In the genomic region with DNA sequence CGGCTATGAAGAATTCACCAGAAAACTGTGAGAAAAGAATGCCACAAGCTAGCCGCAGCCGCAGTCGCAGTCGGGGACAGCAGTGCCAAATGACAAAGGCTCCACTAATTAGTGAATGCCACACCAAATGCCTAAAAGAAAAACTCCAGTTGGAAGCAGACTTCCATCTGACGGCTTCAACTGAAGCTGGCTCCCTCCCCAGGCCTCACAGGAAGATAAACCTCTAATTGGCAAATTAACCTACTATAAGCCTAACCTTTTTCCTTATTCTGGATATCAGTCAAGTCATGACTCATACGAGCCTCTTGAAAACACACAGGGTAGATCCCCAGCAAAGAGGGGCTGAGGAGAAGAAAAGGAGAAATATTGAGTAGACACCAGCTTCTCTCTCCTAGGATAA, we compare ENCODE assay signal across 10 mouse cellular contexts. TPM values are rescaled to one million over a fixed set of nuclear protein-coding genes. Genes with fewer than 3 reads are reported as not detected.
DNase-seq lines count a peak whose midpoint lies in the region; ATAC-seq and TF ChIP-seq lines count a peak whose summit lies in the region.
"Had no signal": no experiment of that assay in that cellular context is flagged by ENCODE, and none has a peak within 500 bp of the region (broad histone marks: within the 10 kb centered on the region; RNA-seq: fewer than 3 reads in every experiment).

No protein-coding gene starts in this region.

- no peak for ATAC-seq in intestine, embryonic 14.5 days (replicated peaks; ENCODE audit: low FRiP score, low TSS enrichment, low read depth)
- no peak for ATAC-seq in intestine, postnatal 0 days
- no peak for ATAC-seq in embryonic facial prominence, embryonic 15.5 days (ENCODE audit: insufficient number of reproducible peaks, low FRiP score, low TSS enrichment, low read depth)
- ATAC-seq: liver, postnatal 0 days had no signal

- WGBS in intestine, embryonic 14.5 days, result 74% methylated on average over 7 of the region's 7 CpGs
- 61% methylated on average over 7 of the region's 7 CpGs for WGBS in intestine, postnatal 0 days
- WGBS in embryonic facial prominence, embryonic 15.5 days, result 52% methylated on average over 7 of the region's 7 CpGs

- no peak overlapping the region for H3K4me2 ChIP-seq in intestine, embryonic 14.5 days (ENCODE audit: low read length)
- no peak overlapping the region for H3K4me2 ChIP-seq in intestine, postnatal 0 days (replicated peaks; ENCODE audit: low read depth)
- H3K4me2 ChIP-seq in embryonic facial prominence, embryonic 15.5 days (replicated peaks), result no peak overlapping the region
- H3K4me2 ChIP-seq: neural tube, embryonic 15.5 days had no signal

- H3K27ac ChIP-seq in intestine, embryonic 14.5 days (ENCODE audit: low read depth), result peak overlapping the region; percentile 3; the same call in 1 of the 2 replicates
- H3K27ac ChIP-seq in intestine, postnatal 0 days (ENCODE audit: low read depth, low read length), result no peak overlapping the region; the same call in 1 of the 2 replicates
- H3K27ac ChIP-seq in embryonic facial prominence, embryonic 15.5 days (replicated peaks), result peak overlapping the region; percentile 51
- peak overlapping the region; percentile 21; the same call in 1 of the 2 replicates for H3K27ac ChIP-seq in layer of hippocampus, adult 2 months
- H3K27ac ChIP-seq: neural tube, embryonic 15.5 days had no signal

- no peak overlapping the region for H3K4me3 ChIP-seq in intestine, embryonic 14.5 days (ENCODE audit: low read depth, low read length)
- no peak overlapping the region for H3K4me3 ChIP-seq in intestine, postnatal 0 days (ENCODE audit: low read depth, low read length)
- no peak overlapping the region for H3K4me3 ChIP-seq in embryonic facial prominence, embryonic 15.5 days (replicated peaks)
- no peak overlapping the region for H3K4me3 ChIP-seq in layer of hippocampus, adult 2 months
- H3K4me3 ChIP-seq: neural tube, embryonic 15.5 days had no signal

- H3K9ac ChIP-seq in intestine, embryonic 14.5 days (ENCODE audit: low read length), result no peak overlapping the region
- no peak overlapping the region for H3K9ac ChIP-seq in intestine, postnatal 0 days (ENCODE audit: low read depth, low read length)
- H3K9ac ChIP-seq in embryonic facial prominence, embryonic 15.5 days, result no peak overlapping the region
- H3K9ac ChIP-seq: liver, postnatal 0 days; neural tube, embryonic 15.5 days had no signal

- H3K9me3 ChIP-seq in intestine, embryonic 14.5 days (ENCODE audit: control insufficient read depth, low read length), result no peaks in the 10 kb centered on the region
- no peaks in the 10 kb centered on the region for H3K9me3 ChIP-seq in intestine, postnatal 0 days (ENCODE audit: control insufficient read depth)
- no peaks in the 10 kb centered on the region for H3K9me3 ChIP-seq in embryonic facial prominence, embryonic 15.5 days (replicated peaks)
- H3K9me3 ChIP-seq: neural tube, embryonic 15.5 days had no signal

- peak; percentile 41 for DNase-seq in intestine, embryonic 14.5 days (ENCODE audit: low spot score)
- DNase-seq in NIH3T3 (ENCODE audit: low read depth), result peak; percentile 67
- DNase-seq in layer of hippocampus, adult 2 months (ENCODE audit: low spot score in 2 of 2), result peak; percentile 45 to 58
- DNase-seq in spleen, postnatal 14 days (ENCODE audit: low spot score in 2 of 2), result no peak
- DNase-seq in adrenal gland, adult 8-10 months, result no peak
- DNase-seq: liver, postnatal 0 days; thymus, postnatal 36 days had no signal

- H3K27me3 ChIP-seq in intestine, embryonic 14.5 days (replicated peaks; ENCODE audit: control insufficient read depth, insufficient read depth, low read length), result no peaks in the 10 kb centered on the region
- no peaks in the 10 kb centered on the region for H3K27me3 ChIP-seq in intestine, postnatal 0 days (replicated peaks; ENCODE audit: control insufficient read depth, insufficient read depth, low read length)
- H3K27me3 ChIP-seq in embryonic facial prominence, embryonic 15.5 days, result no peaks in the 10 kb centered on the region
- H3K27me3 ChIP-seq: neural tube, embryonic 15.5 days had no signal

- peaks cover 15% of the 10 kb centered on the region for H3K4me1 ChIP-seq in intestine, embryonic 14.5 days (replicated peaks; ENCODE audit: control insufficient read depth, insufficient read depth, low read length)
- peaks cover 18% of the 10 kb centered on the region for H3K4me1 ChIP-seq in intestine, postnatal 0 days (replicated peaks; ENCODE audit: control insufficient read depth, insufficient read depth, low read length)
- H3K4me1 ChIP-seq in embryonic facial prominence, embryonic 15.5 days, result peaks cover 24% of the 10 kb centered on the region
- H3K4me1 ChIP-seq: neural tube, embryonic 15.5 days had no signal

- peaks cover 8% of the 10 kb centered on the region; the same call in 1 of the 2 replicates for H3K36me3 ChIP-seq in intestine, embryonic 14.5 days (ENCODE audit: control insufficient read depth, insufficient read depth, low read length)
- peaks cover 12% of the 10 kb centered on the region; the same call in 1 of the 2 replicates for H3K36me3 ChIP-seq in intestine, postnatal 0 days (ENCODE audit: control insufficient read depth, insufficient read depth)
- H3K36me3 ChIP-seq in embryonic facial prominence, embryonic 15.5 days, result peaks cover 10% of the 10 kb centered on the region
- H3K36me3 ChIP-seq: neural tube, embryonic 15.5 days had no signal

- TF ChIP-seq CTCF in intestine, postnatal 0 days (IDR thresholded peaks at IDR 0.05; ENCODE audit: low read depth), result no peak
- no peak for TF ChIP-seq CTCF in layer of hippocampus, adult 2 months (conservative IDR thresholded peaks at IDR 0.05)

RNA-seq across cellular contexts. Expression of gene Lpar1, which starts 44.9 kb away (rescaled TPM):
- 57.0 and 66.2 TPM in 2 replicates for polyA plus RNA-seq in intestine, embryonic 14.5 days (2014; fragmentation: Nextera tagmentation; extraction: Ambion mirVana)
- polyA plus RNA-seq in intestine, postnatal 0 days (2015; fragmentation: Nextera tagmentation; extraction: Ambion mirVana), result 64.9 and 70.3 TPM in 2 replicates
- 90.5 and 91.8 TPM in 2 replicates for polyA plus RNA-seq in embryonic facial prominence, embryonic 15.5 days (2015; fragmentation: Nextera tagmentation; extraction: Ambion mirVana)
- total RNA-seq in layer of hippocampus, adult 2 months (2021), result 10 to 100 TPM; 15.2 to 17.3 TPM
- 10 to 100 TPM; 18.1 to 34.1 (median 27.7) TPM for total RNA-seq in adrenal gland, adult 8-10 months (2022)

Comparison
In these comparisons a context has a peak if more than half of its experiments do, and no peak if none do; other contexts are left out.
1. DNase-seq: peak in intestine, embryonic 14.5 days (single experiment), NIH3T3 (single experiment) and layer of hippocampus, adult 2 months (2 of 2); none in spleen, postnatal 14 days (0 of 2) and adrenal gland, adult 8-10 months (single experiment).